ENCODE assay signal across 13 mouse cellular contexts in genomic region chr9:73070971-73071659, GRCm38 (mm10). TPM values are rescaled to one million over a fixed set of nuclear protein-coding genes. Genes with fewer than 3 reads are reported as not detected.
DNase-seq lines count a peak whose midpoint lies in the region; ATAC-seq and TF ChIP-seq lines count a peak whose summit lies in the region.
"Had no signal": no experiment of that assay in that cellular context is flagged by ENCODE, and none has a peak within 500 bp of the region (broad histone marks: within the 10 kb centered on the region; RNA-seq: fewer than 3 reads in every experiment).

No protein-coding gene starts in this region.

- TF ChIP-seq EP300 in heart, postnatal 0 days (IDR thresholded peaks at IDR 0.05; ENCODE audit: low read depth): no peak

- 51% methylated on average over 10 of the region's 10 CpGs for WGBS in heart, postnatal 0 days
- 73% methylated on average over 10 of the region's 10 CpGs for WGBS in hindbrain, postnatal 0 days

- H3K27ac ChIP-seq in layer of hippocampus, adult 2 months: no peak overlapping the region
- H3K27ac ChIP-seq in heart, postnatal 0 days (ENCODE audit: low read depth): 0 out of 2 replicates have a peak overlapping the region, but pooled peaks have one; percentile 0
- H3K27ac ChIP-seq in hindbrain, postnatal 0 days: no peak overlapping the region
- H3K27ac ChIP-seq: embryonic facial prominence, embryonic 13.5 days; hindbrain, embryonic 14.5 days had no signal

- ATAC-seq in heart, postnatal 0 days (ENCODE audit: insufficient read depth, low read depth): peak; percentile 24; the same call in 1 of the 2 replicates
- peak; percentile 36; the same call in 1 of the 2 replicates for ATAC-seq in monocyte, adult 5-6 weeks (replicated peaks; ENCODE audit: insufficient number of reproducible peaks, low FRiP score, low TSS enrichment, poor library complexity, severe bottlenecking)
- ATAC-seq in hindbrain, postnatal 0 days: no peak

- no peak overlapping the region for H3K9ac ChIP-seq in heart, postnatal 0 days (replicated peaks; ENCODE audit: low read depth, low read length)
- H3K9ac ChIP-seq in hindbrain, postnatal 0 days (replicated peaks; ENCODE audit: low read length): no peak overlapping the region
- H3K9ac ChIP-seq: embryonic facial prominence, embryonic 13.5 days; hindbrain, embryonic 14.5 days had no signal

- TF ChIP-seq CTCF in layer of hippocampus, adult 2 months (conservative IDR thresholded peaks at IDR 0.05): peak; percentile 47
- TF ChIP-seq CTCF in heart, postnatal 0 days (IDR thresholded peaks at IDR 0.05; ENCODE audit: low read depth): no peak
- no peak for TF ChIP-seq CTCF in hindbrain, postnatal 0 days (IDR thresholded peaks at IDR 0.05; ENCODE audit: low read depth)

- no peaks in the 10 kb centered on the region for H3K27me3 ChIP-seq in heart, postnatal 0 days (ENCODE audit: control insufficient read depth, insufficient read depth, low read length)
- H3K27me3 ChIP-seq in hindbrain, postnatal 0 days (ENCODE audit: insufficient read depth, low read length): no peaks in the 10 kb centered on the region
- H3K27me3 ChIP-seq: embryonic facial prominence, embryonic 13.5 days had no signal

- peaks cover 9% of the 10 kb centered on the region for H3K4me1 ChIP-seq in heart, postnatal 0 days (ENCODE audit: control insufficient read depth, insufficient read depth)
- H3K4me1 ChIP-seq in hindbrain, postnatal 0 days (ENCODE audit: insufficient read depth, low read length): no peaks in the 10 kb centered on the region

- DNase-seq in layer of hippocampus, adult 2 months (ENCODE audit: low spot score in 2 of 2): no peak
- no peak for DNase-seq in layer of hippocampus, postnatal 10 days (ENCODE audit: low spot score in 2 of 2)
- DNase-seq in MEL-GATA-1-ER (ENCODE audit: extremely low read depth, low read depth) (peak; percentile 79), adipocyte (ENCODE audit: low spot score) (no peak)
- DNase-seq in heart, postnatal 0 days (ENCODE audit: low spot score): peak; percentile 55
- no peak for DNase-seq in adrenal gland, adult 8-10 months
- no peak for DNase-seq in hindbrain, postnatal 0 days (ENCODE audit: low spot score)
- DNase-seq: adrenal gland, adult 2 months; thymus, postnatal 36 days had no signal

- no peaks in the 10 kb centered on the region for H3K36me3 ChIP-seq in heart, postnatal 0 days (replicated peaks; ENCODE audit: control insufficient read depth, insufficient read depth, low read length)
- H3K36me3 ChIP-seq in hindbrain, postnatal 0 days (ENCODE audit: insufficient read depth, low read length): no peaks in the 10 kb centered on the region

- H3K9me3 ChIP-seq in heart, postnatal 0 days (replicated peaks; ENCODE audit: control insufficient read depth, low read length): no peaks in the 10 kb centered on the region
- H3K9me3 ChIP-seq in hindbrain, postnatal 0 days (ENCODE audit: low read length): 0 out of 2 replicates have a peak, but pooled peaks cover 2% of the 10 kb centered on the region
- H3K9me3 ChIP-seq: embryonic facial prominence, embryonic 13.5 days had no signal

- no peak overlapping the region for H3K4me2 ChIP-seq in heart, postnatal 0 days (ENCODE audit: low read depth, low read length)
- no peak overlapping the region for H3K4me2 ChIP-seq in hindbrain, postnatal 0 days (ENCODE audit: low read depth, low read length)
- H3K4me2 ChIP-seq: embryonic facial prominence, embryonic 13.5 days; hindbrain, embryonic 14.5 days had no signal

- H3K4me3 ChIP-seq in layer of hippocampus, adult 2 months: no peak overlapping the region
- no peak overlapping the region for H3K4me3 ChIP-seq in heart, postnatal 0 days (ENCODE audit: low read depth, low read length)
- H3K4me3 ChIP-seq in hindbrain, postnatal 0 days (ENCODE audit: low read length): no peak overlapping the region
- H3K4me3 ChIP-seq: embryonic facial prominence, embryonic 13.5 days had no signal

RNA-seq across cellular contexts. Expression of gene Rab27a, which starts 26.5 kb away (rescaled TPM):
- 10 to 100 TPM; 14.5 to 17.3 TPM for total RNA-seq in layer of hippocampus, adult 2 months (2021)
- total RNA-seq in layer of hippocampus, postnatal 10 days (2021): 1 to 10 TPM; 7.1 to 8.7 TPM
- total RNA-seq in heart, postnatal 0 days (2014; rRNA removed; ENCODE audit: low replicate concordance): 3.1 and 4.0 TPM in 2 replicates
- polyA plus RNA-seq in heart, postnatal 0 days (2015; fragmentation: Nextera tagmentation; extraction: Ambion mirVana): 1.7 and 2.7 TPM in 2 replicates
- 86.9 to 93.4 TPM (median 92.6 TPM) in 3 replicates for total RNA-seq in monocyte, adult 5-6 weeks (2017)
- 10 to 100 TPM; 36.8 to 57.3 (median 48.1) TPM for total RNA-seq in adrenal gland, adult 8-10 months (2022)
- 3.6 and 5.3 TPM in 2 replicates for total RNA-seq in hindbrain, postnatal 0 days (2014; rRNA removed)
- 3.8 TPM in 2 replicates for polyA plus RNA-seq in hindbrain, postnatal 0 days (2015; fragmentation: Nextera tagmentation; extraction: Ambion mirVana)

RNA-seq across cellular contexts. Expression of gene Khdc3, which starts 30.5 kb away (rescaled TPM):
- 1 to 10 TPM; 3.8 to 5.4 TPM for total RNA-seq in layer of hippocampus, adult 2 months (2021)
- total RNA-seq in layer of hippocampus, postnatal 10 days (2021): 1 to 10 TPM; 2.7 TPM
- not detected in 2 replicates for total RNA-seq in heart, postnatal 0 days (2014; rRNA removed; ENCODE audit: low replicate concordance)
- not detected in 2 replicates for polyA plus RNA-seq in heart, postnatal 0 days (2015; fragmentation: Nextera tagmentation; extraction: Ambion mirVana)
- 1.3 TPM in 1 of 3 replicates, not detected in the others for total RNA-seq in monocyte, adult 5-6 weeks (2017)
- total RNA-seq in adrenal gland, adult 8-10 months (2022): 1 to 10 TPM in 2 of 4 experiments, under 1 TPM in 2; 0.51 to 2.6 (median 1.0) TPM
- not detected in 2 replicates for total RNA-seq in hindbrain, postnatal 0 days (2014; rRNA removed)
- 0.21 and 0.26 TPM in 2 replicates for polyA plus RNA-seq in hindbrain, postnatal 0 days (2015; fragmentation: Nextera tagmentation; extraction: Ambion mirVana)
- polyA plus RNA-seq: embryonic facial prominence, embryonic 13.5 days had no signal

RNA-seq across cellular contexts. Expression of gene Pigb, which starts 30.9 kb away (rescaled TPM):
- total RNA-seq in layer of hippocampus, adult 2 months (2021): 10 to 100 TPM; 16.8 to 17.7 TPM
- 10 to 100 TPM; 14.9 to 16.4 TPM for total RNA-seq in layer of hippocampus, postnatal 10 days (2021)
- total RNA-seq in heart, postnatal 0 days (2014; rRNA removed; ENCODE audit: low replicate concordance): 3.0 and 8.8 TPM in 2 replicates
- 1.9 and 2.5 TPM in 2 replicates for polyA plus RNA-seq in heart, postnatal 0 days (2015; fragmentation: Nextera tagmentation; extraction: Ambion mirVana)
- 3.0 to 9.6 TPM (median 5.2 TPM) in 3 replicates for total RNA-seq in monocyte, adult 5-6 weeks (2017)
- total RNA-seq in adrenal gland, adult 8-10 months (2022): 10 to 100 TPM; 15.5 to 26.6 (median 17.7) TPM
- total RNA-seq in hindbrain, postnatal 0 days (2014; rRNA removed): 16.4 and 20.1 TPM in 2 replicates
- 8.9 and 9.0 TPM in 2 replicates for polyA plus RNA-seq in hindbrain, postnatal 0 days (2015; fragmentation: Nextera tagmentation; extraction: Ambion mirVana)

RNA-seq across cellular contexts. Expression of gene Gm20509, which starts 31.2 kb away (rescaled TPM):
- under 1 TPM in 1 of 2 experiments, not detected in 1; 0.91 TPM for total RNA-seq in layer of hippocampus, adult 2 months (2021)
- not detected for total RNA-seq in layer of hippocampus, postnatal 10 days (2021)
- total RNA-seq in heart, postnatal 0 days (2014; rRNA removed; ENCODE audit: low replicate concordance): not detected in 2 replicates
- polyA plus RNA-seq in heart, postnatal 0 days (2015; fragmentation: Nextera tagmentation; extraction: Ambion mirVana): not detected in 2 replicates
- 2.2 TPM in 1 of 3 replicates, not detected in the others for total RNA-seq in monocyte, adult 5-6 weeks (2017)
- under 1 TPM in 3 of 4 experiments, not detected in 1; 0.26 to 0.42 (median 0.35) TPM for total RNA-seq in adrenal gland, adult 8-10 months (2022)
- not detected in 2 replicates for total RNA-seq in hindbrain, postnatal 0 days (2014; rRNA removed)
- 0.18 TPM in 1 of 2 replicates, not detected in the other for polyA plus RNA-seq in hindbrain, postnatal 0 days (2015; fragmentation: Nextera tagmentation; extraction: Ambion mirVana)
- polyA plus RNA-seq: adrenal gland, adult 2 months; embryonic facial prominence, embryonic 13.5 days; hindbrain, embryonic 14.5 days; limb, embryonic 14.5 days had no signal

RNA-seq across cellular contexts. Expression of gene Rsl24d1, which starts 42.1 kb away (rescaled TPM):
- total RNA-seq in layer of hippocampus, adult 2 months (2021): 10 to 100 TPM; 63.2 to 66.6 TPM
- total RNA-seq in layer of hippocampus, postnatal 10 days (2021): 10 to 100 TPM; 61.8 to 63.0 TPM
- total RNA-seq in heart, postnatal 0 days (2014; rRNA removed; ENCODE audit: low replicate concordance): 51.6 and 65.0 TPM in 2 replicates
- 70.4 and 71.4 TPM in 2 replicates for polyA plus RNA-seq in heart, postnatal 0 days (2015; fragmentation: Nextera tagmentation; extraction: Ambion mirVana)
- total RNA-seq in monocyte, adult 5-6 weeks (2017): 52.8 to 89.3 TPM (median 60.9 TPM) in 3 replicates
- 10 to 100 TPM; 55.1 to 76.7 (median 67.0) TPM for total RNA-seq in adrenal gland, adult 8-10 months (2022)
- 54.1 and 59.4 TPM in 2 replicates for total RNA-seq in hindbrain, postnatal 0 days (2014; rRNA removed)
- 102 and 106 TPM in 2 replicates for polyA plus RNA-seq in hindbrain, postnatal 0 days (2015; fragmentation: Nextera tagmentation; extraction: Ambion mirVana)

Comparison
In these comparisons a context has a peak if more than half of its experiments do, and no peak if none do; other contexts are left out.
1. DNase-seq: peak in MEL-GATA-1-ER (single experiment) and heart, postnatal 0 days (single experiment); none in layer of hippocampus, adult 2 months (0 of 2), layer of hippocampus, postnatal 10 days (0 of 2), adrenal gland, adult 8-10 months (single experiment), hindbrain, postnatal 0 days (single experiment) and adipocyte (single experiment).